Mouse (Mus musculus) lung, postnatal 10 days (tissue): ENCODE data around the gene Il23a.
A peak's percentile ranks its signal among the peaks of the same experiment; 100 is the strongest.
"Not testable (repeated sequence)": the region's sequence is repeated elsewhere in the genome, so short reads cannot be mapped to it uniquely, and the experiment has no call there.

Experiments
- DNase-seq: peaks from one replicate; pipeline ENCODE4 v3.0.0; 2021

Gene Il23a

DNA sequence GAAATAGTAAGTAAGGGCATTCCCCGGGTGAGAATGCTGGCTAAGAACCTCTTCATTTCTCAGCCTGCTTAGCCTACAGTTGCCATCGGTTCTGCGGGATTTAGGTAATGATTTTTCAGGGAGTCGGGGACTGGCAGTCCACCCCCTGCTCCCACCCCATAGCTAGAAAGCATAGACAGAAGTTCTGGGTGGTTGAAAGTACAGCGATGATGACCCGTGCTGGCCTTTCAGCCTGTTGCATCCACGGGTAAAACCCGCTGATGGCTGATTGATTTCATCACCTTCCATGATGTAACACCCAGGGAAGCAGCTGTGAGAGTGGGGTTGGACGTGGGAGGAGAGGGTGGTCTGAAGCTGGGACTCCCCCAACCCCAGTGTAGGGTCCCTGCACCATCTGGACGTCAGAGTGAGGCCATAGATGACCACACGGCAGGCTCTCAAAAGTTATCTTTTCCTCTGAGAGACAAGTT, at the start of gene Il23a:
Gene Il23a (minus strand): TSS at position 51 of the 470 bp plus-strand sequence.
- DNase-seq: no peak

- DNase-seq: no peak
Measured at GRCm38 (mm10) chr10:128347541-128347940, 49.0 kb upstream of the Il23a start.

DNA sequence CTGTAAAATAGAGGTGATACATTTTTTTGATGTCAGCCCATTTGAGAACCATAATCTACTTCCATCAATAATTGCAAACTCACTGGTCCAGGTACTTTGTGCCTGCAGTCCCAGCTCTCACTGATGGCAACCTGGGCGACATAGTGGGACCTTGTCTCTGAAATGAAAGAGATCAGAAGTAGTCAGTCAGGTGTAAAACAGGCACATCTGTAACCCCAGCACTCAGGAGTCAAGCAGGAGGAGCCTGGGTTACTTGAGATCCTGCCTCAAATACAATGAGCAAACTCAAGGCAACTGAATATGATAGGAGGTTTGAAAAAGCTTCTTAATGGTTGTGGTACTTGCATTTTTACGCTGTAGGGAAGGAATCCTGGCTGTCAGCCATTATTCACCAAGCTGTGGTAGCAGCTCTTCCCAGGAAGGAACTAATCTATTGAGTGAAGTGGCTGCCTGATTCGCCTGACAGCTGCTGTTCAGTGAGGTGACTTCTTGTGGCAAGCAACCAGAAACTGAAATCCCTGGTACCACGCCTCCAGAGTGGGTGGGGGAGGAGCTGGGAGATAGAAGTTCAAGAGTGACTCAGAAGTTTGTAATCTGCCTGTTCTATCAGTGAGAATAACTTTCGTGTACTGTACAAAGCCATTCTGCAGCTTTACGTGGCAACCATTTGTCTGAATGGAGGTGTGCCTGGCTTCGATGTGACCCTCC, 46.2 kb upstream of the Il23a start:
- peak; percentile 89 for DNase-seq

GRCm38 (mm10) chr10:128343436-128343835, 44.9 kb upstream of the Il23a start:
- DNase-seq: no peak

DNA sequence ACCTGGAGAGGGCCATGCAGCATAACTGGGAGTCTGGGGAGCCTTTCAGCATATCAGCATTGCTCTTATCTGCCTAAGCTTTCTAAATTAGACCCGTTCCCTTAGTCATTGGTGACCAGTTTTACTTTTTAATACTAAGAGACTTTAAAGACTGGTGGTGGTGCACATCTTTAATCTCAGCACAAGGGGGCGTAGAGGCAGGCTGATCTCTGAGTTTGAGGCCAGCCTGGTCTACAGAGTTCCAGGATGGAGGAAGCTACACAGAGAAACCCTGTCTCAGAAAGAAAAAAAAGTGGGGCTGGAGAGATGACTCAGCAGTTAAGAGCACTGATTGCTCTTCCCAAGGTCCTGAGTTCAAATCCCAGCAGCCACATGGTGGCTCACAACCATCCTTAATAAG, 41.7 kb upstream of the Il23a start:
- DNase-seq: no peak

GRCm38 (mm10) chr10:128338948-128339347, 40.4 kb upstream of the Il23a start:
- no peak for DNase-seq

DNA sequence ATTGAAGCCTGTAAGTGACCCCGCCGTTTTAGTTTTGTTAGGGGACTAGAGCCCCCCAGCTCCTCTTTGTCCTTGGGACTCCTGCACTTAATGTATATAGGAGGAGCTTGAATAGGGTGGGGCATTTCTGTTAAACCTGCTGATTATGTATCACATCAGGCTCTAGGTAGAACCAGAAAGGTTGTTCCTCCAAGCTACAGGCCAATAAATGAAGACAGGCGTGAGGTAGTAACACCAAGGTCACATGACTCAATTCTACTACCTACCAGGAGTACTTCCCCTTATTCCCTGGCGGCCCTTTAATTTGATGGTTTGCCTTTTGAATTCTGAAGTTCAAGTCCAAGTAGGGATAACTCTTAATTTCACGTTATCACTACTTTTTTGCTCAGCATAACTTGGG, 39.9 kb upstream of the Il23a start:
- DNase-seq: no peak

GRCm38 (mm10) chr10:128337306-128338181, 39.0 kb upstream of the Il23a start, which contains the start of gene Cs:
Gene Cs (plus strand): TSS chr10:128337734.
- DNase-seq: peak; percentile 98

- DNase-seq: no peak
Measured at GRCm38 (mm10) chr10:128336597-128336996, 38.0 kb upstream of the Il23a start.

DNA sequence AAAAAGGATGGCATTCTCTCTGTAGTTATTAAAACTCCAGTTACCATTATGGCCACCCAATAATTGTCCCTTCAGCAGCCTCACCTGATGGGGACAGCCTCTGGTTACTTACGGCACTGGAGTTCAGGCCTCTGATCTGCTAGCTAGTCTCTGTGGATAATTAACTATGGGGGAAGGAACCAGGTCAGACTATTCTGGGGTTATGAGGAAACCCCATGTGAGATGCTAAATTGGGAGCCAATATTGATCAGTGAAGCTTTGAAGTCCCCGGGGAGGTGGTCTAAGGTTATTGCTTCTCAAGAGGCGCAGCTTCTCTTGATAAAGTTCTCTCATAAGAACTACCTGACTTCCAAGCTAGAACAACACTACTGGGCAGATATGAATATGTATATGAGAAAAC, 37.6 kb upstream of the Il23a start:
- DNase-seq: no peak

GRCm38 (mm10) chr10:128335582-128335981, 37.0 kb upstream of the Il23a start:
- DNase-seq: peak; percentile 87

GRCm38 (mm10) chr10:128332358-128333249, 34.1 kb upstream of the Il23a start:
- not testable (repeated sequence) for DNase-seq

DNA sequence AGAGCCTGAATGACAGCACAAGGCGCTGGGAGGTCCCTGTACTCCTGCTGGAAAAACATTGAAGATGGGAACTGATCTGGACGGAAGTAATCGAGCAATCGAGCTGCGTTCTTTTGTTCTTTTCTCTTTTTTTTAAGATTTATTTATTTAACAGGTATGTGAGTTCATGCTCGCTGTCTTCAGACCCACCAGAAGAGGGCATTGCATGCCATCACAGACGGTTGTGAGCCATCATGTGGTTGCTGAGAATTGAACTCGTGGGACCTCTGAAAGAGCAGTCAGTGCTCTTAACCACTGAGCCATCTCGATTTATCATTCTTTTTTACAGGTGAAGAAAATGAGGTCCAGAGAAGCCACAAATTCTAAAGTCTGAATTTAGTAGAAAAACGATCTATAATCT, 29.1 kb upstream of the Il23a start:
- DNase-seq: no peak

GRCm38 (mm10) chr10:128326825-128327224, 28.3 kb upstream of the Il23a start:
- no peak for DNase-seq

- DNase-seq: no peak
Measured at GRCm38 (mm10) chr10:128323516-128323915, 25.0 kb upstream of the Il23a start.

DNA sequence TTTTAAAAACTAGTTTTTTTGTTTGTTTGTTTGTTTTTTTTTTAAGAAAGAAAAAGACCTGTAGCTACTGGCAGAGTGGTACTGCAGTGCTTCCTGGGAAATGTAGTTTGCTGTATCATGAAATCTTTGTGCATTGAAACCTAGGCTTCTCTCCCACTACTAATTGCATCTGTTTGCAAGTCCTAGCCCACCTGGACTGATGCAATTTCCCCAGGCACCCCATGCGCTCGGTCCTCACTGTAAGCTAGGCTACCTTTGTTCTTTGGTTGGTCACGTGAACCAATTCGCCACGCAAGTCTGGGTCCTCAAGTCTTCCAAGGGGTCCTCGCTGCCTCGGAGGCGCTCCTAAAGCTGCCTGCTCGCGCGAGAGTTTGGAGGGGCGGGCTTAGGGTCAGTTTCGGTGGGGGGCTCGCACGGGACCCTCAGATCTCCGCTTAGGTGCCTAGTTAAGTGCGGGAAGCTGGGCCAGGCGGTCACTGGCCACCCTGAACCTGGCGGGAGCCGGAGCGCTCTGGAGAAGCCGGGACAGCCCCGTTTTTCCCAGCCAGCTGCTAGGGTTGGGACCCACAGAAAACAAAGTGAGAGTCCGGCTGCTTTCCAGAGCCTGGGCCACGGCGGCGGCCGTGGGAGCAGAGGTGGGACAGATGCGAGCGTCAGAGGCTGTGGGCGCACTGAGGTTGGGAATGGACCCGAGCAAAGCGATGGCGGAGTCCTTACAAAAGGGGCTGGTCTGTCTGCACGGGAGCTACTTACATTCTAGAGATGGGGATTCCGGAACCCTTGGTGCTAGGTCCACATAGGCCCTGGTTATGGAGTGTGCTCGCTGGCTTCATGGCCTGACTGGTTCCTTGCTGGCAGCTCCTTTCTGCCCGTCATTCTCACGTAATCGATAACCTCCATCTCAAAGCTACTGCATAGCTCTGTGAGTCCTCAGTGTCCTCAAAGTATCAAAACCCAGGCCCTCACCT, 23.9 kb upstream of the Il23a start, which contains the start of gene Cnpy2:
Gene Cnpy2 (plus strand): TSS at position 319 of the 968 bp plus-strand sequence.
- peak; percentile 92 for DNase-seq

DNA sequence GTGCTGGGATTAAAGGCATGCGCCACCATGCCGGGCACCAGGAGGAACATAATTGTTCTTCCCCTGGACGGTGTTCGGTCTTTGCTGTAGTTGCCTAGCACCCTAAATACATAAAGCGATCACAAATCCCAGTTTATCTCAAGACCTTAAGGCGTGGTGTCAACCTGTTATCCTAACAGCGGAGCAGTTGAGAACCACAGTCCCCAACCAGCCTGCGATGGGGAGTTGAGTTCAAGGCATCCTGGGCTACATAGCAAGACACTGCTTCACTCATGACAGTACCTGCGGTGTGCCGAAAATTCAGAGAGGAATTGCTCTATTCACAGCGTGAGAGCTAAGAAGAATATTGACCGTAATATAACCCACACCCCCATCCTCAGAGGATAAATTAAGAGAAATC, 23.1 kb upstream of the Il23a start:
- DNase-seq: no peak

GRCm38 (mm10) chr10:128315578-128315977, 17.0 kb upstream of the Il23a start:
- DNase-seq: no peak

DNA sequence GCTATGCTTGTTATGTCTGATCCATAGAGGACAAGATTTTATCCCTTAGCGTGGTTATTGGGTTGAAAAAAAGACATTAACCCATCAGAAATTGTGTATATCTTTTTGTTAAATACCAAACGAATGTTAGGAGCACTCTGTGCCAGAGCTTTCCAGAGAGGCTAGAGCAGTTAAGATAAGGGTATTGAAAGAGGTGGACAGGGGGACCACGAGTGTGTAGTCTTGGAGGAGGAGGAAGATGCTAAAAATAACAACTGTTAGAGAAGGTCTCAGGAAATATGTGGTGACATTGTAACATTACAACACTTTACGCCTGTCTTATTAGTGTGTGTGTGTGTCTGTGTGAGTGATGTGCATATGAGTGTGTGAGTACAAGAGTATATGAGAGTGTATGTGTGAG, 12.3 kb upstream of the Il23a start:
- DNase-seq: no peak

GRCm38 (mm10) chr10:128310177-128310576, 11.6 kb upstream of the Il23a start:
- peak; percentile 35 for DNase-seq

DNA sequence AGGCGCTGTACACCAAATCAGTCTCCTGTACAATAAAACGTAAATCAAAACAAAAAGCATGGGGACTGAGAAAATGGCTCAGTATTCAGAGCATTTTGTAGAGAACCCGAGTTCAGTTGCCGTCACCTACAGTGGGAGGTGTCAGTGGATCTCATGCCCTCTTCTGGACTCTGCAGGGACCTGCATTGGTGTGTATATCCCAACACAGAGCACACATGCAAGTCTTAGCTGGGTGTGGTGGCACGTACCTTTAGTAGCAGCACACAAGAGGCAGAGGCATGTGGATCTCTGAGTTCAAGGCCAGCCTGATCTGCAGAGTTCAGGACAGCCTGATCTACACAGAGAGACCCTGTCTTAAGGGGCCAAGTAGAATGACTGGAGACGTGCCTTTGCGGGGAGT, 11.1 kb upstream of the Il23a start:
- no peak for DNase-seq
